Mouse (Mus musculus): ENCODE measurements around the gene Skint2. TPM values are rescaled to one million over a fixed set of nuclear protein-coding genes. Genes with fewer than 3 reads are reported as not detected.

Skint2 gene
- not detected for total RNA-seq (2021)
- long read RNA-seq, result 0 reads

DNA sequence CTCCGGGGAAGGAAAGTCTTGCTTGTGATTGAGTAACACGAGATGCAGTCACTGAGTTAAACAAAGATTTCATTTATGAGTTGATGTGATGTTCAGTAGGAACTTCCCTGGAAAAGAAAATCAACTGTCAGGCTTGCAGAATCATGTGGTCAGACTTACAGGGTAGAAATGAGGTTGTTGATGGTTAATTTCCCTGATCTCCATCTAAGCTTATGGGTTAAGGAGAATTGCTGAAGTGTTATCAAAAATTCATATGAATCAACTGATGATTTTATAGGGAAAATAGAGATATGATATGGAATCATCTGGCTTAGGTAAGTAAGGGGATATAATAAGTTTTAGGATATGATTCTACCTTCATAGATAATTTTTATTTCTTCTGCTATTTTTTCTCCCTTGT is at the start of gene Skint2:
Skint2 (plus strand) TSS at position 301 of the 400 bp plus-strand sequence.
- no peak for DNase-seq (ENCODE audit: low spot score in 2 of 2)

Other genes with a start within 250 kb of the Skint2 start
- gene Skint9, start 123.2 kb upstream of the Skint2 start, total RNA-seq (2021), result not detected
- gene Skint10, start 217.7 kb downstream of the Skint2 start, total RNA-seq (2021), result not detected